Mouse (Mus musculus) liver, embryonic 14.5 days (tissue): Measurements from ENCODE around the gene 4930590J08Rik.

Experiments used
- CTCF ChIP-seq: IDR thresholded peaks from 2 replicates; pipeline ENCODE4 v1.5.1; 2016; ENCODE audit warnings: antibody characterized with exemption, low read depth, control low read depth
- EP300 ChIP-seq: IDR thresholded peaks from 2 replicates; pipeline ENCODE4 v1.6.1; 2016; ENCODE audit warnings: antibody characterized with exemption, low read depth

DNA sequence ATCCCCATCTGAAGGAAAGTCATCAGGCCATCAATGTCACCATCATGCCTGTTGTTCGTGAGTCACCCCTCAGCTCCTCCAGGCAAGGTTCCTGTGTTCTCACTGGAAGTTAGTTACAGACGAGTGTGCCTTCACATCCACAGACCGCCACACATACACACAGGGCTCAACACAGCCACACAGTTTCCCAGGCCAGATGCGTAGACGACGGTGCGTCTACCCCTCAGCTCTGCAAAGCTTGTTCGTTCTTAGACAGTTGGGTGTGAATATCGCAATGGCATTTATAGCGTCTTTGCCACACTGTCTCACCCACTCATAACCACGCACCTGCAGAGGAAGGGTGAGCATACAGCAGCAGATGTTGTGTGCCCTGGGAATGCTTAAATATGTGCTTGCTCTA lies 37.0 kb upstream of the 4930590J08Rik start:
- TF ChIP-seq CTCF (no peak), EP300 (no peak)
